Mouse (Mus musculus): Measurements from ENCODE around the gene Polr2g. TPM values are rescaled to one million over a fixed set of nuclear protein-coding genes. Genes with fewer than 3 reads are reported as not detected.

Polr2g gene
- total and polyA plus RNA-seq, 3 experiments: 181 to 188 TPM; not detected in 1

GRCm38 (mm10) chr19:8839908-8840791, 41.8 kb upstream of the Polr2g start (continued):
- TF ChIP-seq GABPA (IDR thresholded peaks at IDR 0.05; ENCODE audit: low read depth, low read length) (no peak), HCFC1 (IDR thresholded peaks at IDR 0.05; ENCODE audit: low read depth, low read length) (no peak; the same call in 1 of the 2 replicates), BHLHE40 (IDR thresholded peaks at IDR 0.05; ENCODE audit: borderline replicate concordance, low read depth, low read length) (no peak), ETS1 (IDR thresholded peaks at IDR 0.05; ENCODE audit: low read depth, low read length) (0 out of 2 replicates have a peak, but pooled peaks have one; percentile 9), KAT2A (conservative IDR thresholded peaks at IDR 0.05; ENCODE audit: low read depth, low read length) (no peak), MAFK (IDR thresholded peaks at IDR 0.05; ENCODE audit: borderline replicate concordance, low read depth, low read length) (no peak), UBTF (IDR thresholded peaks at IDR 0.05; ENCODE audit: borderline replicate concordance, insufficient read depth, low read depth, low read length) (no peak), SMC3 (IDR thresholded peaks at IDR 0.05; ENCODE audit: low read depth, low read length) (no peak), USF1 (IDR thresholded peaks at IDR 0.05; ENCODE audit: low read depth, low read length) (0 out of 2 replicates have a peak, but pooled peaks have one; percentile 7), ZNF384 (IDR thresholded peaks at IDR 0.05; ENCODE audit: low read depth, low read length) (no peak), POLR2AphosphoS2 (IDR thresholded peaks at IDR 0.05; ENCODE audit: low read length) (peak; percentile 60; the same call in 1 of the 2 replicates)

GRCm38 (mm10) chr19:8839103-8839907, 40.9 kb upstream of the Polr2g start, which contains the start of gene Gng3:
TSS of gene Gng3 (minus strand) at chr19:8839194.
- Histone ChIP-seq H3K79me2 (ENCODE audit: control insufficient read depth, insufficient read depth, low read length, poor library complexity) (no peaks in the 10 kb centered on the region; the same call in 1 of the 2 replicates), H3K9ac (ENCODE audit: control insufficient read depth, low read depth, low read length, poor library complexity, severe bottlenecking) (peak within 1 kb of the TSS; percentile 91), H3K27ac (ENCODE audit: control insufficient read depth, low read depth, low read length) (no peak within 1 kb of the TSS; the same call in 1 of the 2 replicates), H3K36me3 (ENCODE audit: control insufficient read depth in 1 of 2, insufficient read depth in 2 of 2, low read length in 2 of 2) (peaks cover 2 to 14% of the 10 kb centered on the region in 2 experiments), H3K4me1 (ENCODE audit: control insufficient read depth in 1 of 2, insufficient read depth in 2 of 2, low read length in 2 of 2) (peaks cover 3 to 17% of the 10 kb centered on the region in 2 experiments), H3K27me3 (ENCODE audit: control insufficient read depth in 1 of 2, insufficient read depth in 2 of 2, low read length in 2 of 2) (no peaks in the 10 kb centered on the region), H3K4me3 (ENCODE audit: control insufficient read depth in 1 of 2, insufficient read depth in 1 of 2, low read depth in 2 of 2, low read length in 2 of 2) (peak within 1 kb of the TSS; percentile 77 to 96), H3K9me3 (replicated peaks; ENCODE audit: insufficient read depth, low read length) (no peaks in the 10 kb centered on the region)
- TF ChIP-seq MYC (IDR thresholded peaks at IDR 0.05; ENCODE audit: low read depth, low read length): no peak
- no peak for TF ChIP-seq MAZ (IDR thresholded peaks at IDR 0.05; ENCODE audit: low read depth, low read length)
- TF ChIP-seq NELFE (IDR thresholded peaks at IDR 0.05; ENCODE audit: low read depth, low read length): no peak
- no peak for TF ChIP-seq SMC3 (IDR thresholded peaks at IDR 0.05; ENCODE audit: low read depth, low read length)
- no peak for TF ChIP-seq POLR2AphosphoS2 (IDR thresholded peaks at IDR 0.05; ENCODE audit: low read length)
- TF ChIP-seq TAL1 (IDR thresholded peaks at IDR 0.05; ENCODE audit: low read length): no peak
- DNase-seq (ENCODE audit: low read depth, low spot score): no peak
